Mouse (Mus musculus) spleen, postnatal 4 days (tissue): ENCODE results near the gene Ftl1.

Experiments
- DNase-seq, 2 experiments: peaks; one replicate each; pipeline ENCODE4 v3.0.0; 2022; ENCODE audit warnings: low spot score in 2 of 2

Gene Ftl1

GRCm38 (mm10) chr7:45451344-45451982, 8.2 kb downstream of the Ftl1 start:
- peak; percentile 85 to 95 for DNase-seq

DNA sequence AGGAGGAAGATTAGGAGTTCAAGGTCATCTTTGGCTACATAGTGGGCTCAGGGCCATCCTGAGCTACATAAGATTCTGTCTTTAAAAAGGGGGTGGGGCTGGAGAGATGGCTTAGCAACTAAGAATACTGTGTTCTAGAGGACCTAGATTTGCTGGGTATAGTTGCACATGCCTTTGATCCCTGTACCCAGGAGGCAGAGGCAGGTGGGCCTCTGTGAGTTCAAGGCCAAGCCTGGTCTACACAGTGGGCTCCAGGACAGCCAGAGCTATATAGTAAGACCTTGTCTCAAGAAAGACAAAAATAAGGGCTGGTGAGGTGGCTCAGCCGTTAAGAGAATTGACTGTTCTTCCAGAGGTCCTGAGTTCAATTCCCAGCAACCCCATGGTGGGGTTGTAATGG, 9.7 kb downstream of the Ftl1 start:
- DNase-seq = no peak

DNA sequence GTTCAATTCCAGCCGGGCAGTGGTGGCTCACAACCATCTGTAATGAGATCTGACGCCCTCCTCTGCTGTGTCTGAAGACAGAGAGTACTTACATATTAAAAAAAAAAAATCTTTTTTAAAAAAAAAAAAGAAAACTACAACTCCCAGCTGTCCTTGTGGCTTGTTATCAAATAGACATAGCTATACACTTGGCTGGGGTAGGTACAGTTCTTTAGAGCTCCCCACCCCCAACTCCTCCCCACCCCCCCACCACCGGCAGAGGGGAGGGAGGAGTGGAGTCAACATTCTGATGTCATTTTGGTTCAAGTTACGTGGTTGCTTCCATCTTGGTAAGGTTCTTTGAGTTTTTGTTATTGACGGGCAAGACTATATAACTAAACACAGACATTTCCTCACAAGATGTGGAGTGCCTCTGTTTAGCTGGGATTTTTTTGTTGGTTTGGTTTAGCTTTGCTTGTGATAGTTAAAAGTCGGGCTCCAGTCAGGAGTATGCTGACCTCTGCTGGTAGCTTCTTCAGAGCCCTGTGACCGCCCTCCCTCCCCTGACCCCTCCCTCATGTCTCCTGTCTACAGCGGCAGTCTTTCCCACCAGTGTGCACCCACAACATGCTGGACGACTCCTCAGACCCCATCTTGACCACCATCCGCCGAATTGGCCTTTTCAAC, 12.2 kb downstream of the Ftl1 start:
- no peak for DNase-seq

- DNase-seq = no peak
Observed at GRCm38 (mm10) chr7:45446589-45446988, 13.1 kb downstream of the Ftl1 start.

- no peak for DNase-seq
Observed at GRCm38 (mm10) chr7:45443526-45444420, 15.9 kb downstream of the Ftl1 start.

GRCm38 (mm10) chr7:45437521-45438276, 22.0 kb downstream of the Ftl1 start, which contains the start of gene Ruvbl2:
Gene Ruvbl2, minus strand, starts transcription at chr7:45438096.
- DNase-seq = no peak

GRCm38 (mm10) chr7:45437046-45437445, 22.6 kb downstream of the Ftl1 start:
- no peak for DNase-seq

DNA sequence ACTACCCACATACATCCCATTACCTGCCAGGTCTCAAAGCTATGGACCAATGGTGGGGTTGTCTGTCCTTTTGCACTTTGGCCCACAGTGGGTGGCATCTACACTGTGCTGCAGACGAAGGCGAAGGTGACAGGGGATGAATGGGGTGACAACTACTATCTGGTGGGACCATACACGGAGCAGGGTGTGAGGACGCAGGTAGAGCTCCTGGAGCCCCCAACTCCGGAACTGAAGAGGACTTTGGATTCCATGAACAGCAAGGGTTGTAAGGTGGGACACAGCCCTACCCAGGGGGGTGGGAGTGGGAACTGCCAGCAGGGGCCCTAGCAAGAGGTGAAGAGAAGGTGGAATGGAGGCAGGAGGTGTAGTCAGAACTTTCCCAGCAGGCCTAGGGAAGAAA, 23.2 kb downstream of the Ftl1 start:
- no peak for DNase-seq

- DNase-seq = no peak
Observed at GRCm38 (mm10) chr7:45435038-45435437, 24.6 kb downstream of the Ftl1 start.

DNA sequence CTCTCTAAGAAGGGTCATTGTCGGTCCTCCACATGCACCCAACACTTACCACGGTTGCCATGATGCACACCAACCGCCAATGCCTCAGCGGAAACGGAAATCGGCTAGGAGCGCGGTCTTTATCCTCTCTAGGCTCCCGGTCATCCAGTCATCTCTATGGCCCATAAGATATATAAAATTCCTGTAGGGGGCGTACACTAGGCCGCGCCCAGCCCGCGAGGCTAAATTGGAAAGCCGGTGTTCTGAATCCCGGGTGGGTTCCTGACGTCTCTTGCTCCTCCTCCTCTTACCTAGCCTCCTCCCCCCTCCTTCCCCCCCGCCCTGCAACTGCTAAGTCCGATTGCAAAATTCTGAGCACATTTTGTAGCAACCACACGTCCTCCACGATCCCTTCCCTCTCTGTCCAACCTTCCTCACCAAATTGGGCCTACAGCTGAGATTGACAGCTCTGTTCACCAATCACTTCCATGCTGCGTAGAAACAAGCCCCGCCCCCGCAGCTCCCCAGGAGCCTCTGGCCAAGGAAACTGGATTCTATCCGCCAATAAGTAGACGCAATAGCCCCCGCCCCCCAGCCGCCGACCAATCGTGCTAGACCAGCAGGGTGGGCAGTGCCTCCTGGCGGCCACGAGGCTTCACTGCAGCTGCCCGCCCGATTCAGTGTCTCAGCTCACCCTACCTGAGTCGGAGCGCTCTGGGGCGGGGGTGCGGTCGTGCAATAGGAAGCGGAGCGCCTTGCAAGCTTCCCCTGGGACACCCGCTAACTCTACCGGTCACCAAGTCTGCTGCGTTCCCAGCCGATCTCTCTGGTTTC, 25.3 kb downstream of the Ftl1 start, which contains the start of gene Gys1:
Gene Gys1, plus strand, starts transcription at position 642 of the 813 bp plus-strand sequence.
- peak; percentile 100 for DNase-seq

DNA sequence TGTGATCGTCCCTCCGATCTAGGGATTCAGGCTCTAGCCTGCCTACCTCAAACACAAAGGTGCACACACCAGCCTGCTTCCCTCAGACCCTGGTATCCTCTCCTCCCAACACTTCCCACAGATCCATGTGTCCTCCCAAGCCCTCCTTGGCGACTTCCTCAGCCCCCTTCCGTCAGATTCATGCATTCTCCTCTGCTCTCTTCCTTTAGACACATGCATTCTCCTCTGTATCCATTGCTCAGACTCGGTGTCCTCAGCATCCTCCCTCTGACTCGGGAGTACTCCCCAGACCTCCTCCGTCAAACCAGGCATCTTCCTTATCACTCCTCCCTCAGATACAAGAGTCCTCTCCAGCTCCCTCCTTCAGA, 25.9 kb downstream of the Ftl1 start:
- DNase-seq = no peak

- no peak for DNase-seq
Observed at GRCm38 (mm10) chr7:45426556-45426955, 33.1 kb downstream of the Ftl1 start.

GRCm38 (mm10) chr7:45421194-45421593, 38.5 kb downstream of the Ftl1 start:
- no peak for DNase-seq

GRCm38 (mm10) chr7:45420615-45420919, 39.1 kb downstream of the Ftl1 start, which contains the start of gene Lhb:
Gene Lhb, plus strand, starts transcription at chr7:45420820.
- DNase-seq = no peak

DNA sequence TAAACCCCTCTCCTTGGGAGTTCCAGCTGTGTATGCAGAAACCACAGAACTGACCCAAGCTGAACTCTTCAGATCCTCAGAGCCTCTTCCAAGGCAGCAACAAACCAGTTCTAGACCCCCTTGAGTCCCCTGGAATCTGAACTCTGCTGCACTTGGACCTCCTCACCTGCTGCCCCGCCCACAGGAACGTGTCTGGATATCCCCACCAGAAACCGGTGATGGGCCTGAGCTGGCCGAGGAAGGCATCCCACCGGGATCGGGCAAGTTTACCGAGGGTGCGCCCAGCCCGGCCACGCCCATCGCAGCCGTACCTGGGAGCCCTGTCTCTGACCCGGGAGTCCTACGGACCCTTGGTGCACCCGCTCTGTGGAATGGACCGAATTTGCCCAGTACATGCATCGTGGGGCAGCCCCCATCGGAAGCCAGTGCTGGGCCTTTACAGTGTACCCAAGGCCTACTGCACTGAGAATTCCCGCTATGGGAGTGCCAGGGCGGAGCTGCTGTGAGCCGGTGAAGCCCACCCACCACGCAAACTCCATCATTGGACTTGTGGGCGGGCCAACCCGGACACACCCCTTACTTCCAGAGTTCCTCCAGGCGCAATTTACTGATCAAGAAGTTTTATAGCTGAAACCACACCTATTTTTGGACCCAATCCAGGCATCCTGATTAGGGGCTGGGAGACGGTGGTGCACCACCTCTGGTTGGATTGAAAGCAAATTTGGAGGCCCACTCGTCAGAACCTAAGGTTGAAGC, 39.6 kb downstream of the Ftl1 start:
- DNase-seq = no peak

DNA sequence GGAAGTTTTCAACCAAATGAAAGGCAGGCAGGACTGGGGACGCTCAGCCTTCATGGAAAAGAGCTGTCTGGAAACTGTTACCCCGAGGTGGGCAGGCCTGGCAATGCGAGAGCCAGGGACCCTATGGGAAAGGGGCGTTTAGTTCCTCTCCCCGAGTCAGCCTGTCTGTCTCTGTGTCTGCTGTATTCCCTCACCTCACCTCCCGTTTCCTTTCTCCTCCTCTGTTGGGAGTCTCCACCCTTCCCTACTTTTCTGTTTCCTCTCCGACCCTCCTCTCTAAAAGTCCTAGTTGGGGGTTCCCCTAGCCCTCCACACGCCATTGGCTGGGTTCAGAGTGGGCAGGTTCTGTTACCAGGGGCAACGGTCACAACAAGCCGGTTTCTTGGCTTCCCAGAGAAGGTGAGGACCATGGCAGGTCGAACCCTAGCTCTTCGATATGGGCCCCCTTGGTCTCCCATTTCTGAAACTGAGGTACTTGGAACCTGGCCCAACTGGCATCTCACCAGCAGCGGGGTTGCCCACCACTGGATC, 41.7 kb downstream of the Ftl1 start:
- no peak for DNase-seq

DNA sequence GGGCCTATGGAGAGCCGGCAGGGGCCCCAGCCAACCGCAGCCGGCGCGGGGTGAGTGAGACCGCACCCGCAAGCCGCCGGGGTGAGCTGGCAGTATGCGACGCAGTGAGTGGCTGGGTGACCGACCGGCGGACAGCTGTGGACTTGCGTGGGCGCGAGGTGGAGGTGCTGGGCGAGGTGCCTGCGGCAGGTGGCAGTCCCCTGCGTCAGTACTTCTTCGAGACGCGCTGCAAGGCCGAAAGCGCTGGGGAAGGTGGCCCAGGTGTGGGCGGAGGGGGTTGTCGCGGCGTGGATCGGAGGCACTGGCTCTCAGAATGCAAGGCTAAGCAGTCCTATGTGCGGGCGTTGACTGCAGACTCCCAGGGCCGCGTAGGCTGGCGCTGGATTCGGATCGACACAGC, 44.0 kb downstream of the Ftl1 start:
- no peak for DNase-seq

- DNase-seq = no peak
Observed at GRCm38 (mm10) chr7:45414740-45415224, 44.9 kb downstream of the Ftl1 start.

DNA sequence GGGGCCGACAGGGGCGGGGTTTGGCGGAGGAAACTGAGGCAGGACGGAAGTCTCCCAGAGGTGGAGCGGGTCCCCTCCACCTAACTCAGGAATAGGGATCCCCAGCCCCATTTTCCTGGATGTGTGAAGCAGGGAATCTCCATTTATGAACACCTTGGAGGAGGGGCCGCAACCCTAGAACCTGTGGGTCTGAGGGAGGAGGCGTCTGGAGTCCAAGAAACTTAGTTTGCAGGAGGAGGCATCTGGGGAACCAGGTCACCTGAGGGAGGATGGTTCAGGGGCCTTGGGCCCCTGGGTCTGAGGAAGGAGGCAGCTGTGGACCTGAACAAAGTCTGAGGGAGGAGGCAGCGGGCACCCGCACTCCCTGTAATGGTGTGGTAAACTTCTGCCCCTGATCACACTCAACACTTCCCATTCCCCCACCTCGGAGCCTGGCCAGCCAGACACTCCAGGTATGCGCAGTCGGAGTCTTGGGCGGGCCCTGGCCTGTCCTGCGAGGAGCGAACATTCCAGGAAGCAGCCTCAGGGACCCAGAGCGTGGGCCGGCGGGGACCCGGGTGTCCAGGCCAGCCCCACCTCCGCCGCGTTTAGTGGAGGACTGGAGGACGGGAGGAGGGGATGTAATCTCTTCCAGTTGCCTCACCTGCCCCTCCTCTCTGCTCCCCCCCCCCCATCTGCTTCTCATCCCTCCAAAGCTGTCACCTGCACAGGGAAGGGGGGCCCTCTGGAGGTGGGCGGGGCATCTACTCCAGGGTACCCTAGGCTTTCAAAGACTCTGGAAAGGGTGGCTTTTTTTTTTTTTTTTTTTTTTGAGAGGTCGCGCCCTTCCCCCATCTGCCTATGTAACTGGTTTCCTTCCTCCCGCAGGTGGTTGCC, 45.6 kb downstream of the Ftl1 start:
- no peak for DNase-seq
